Mouse (Mus musculus) cerebellum, adult 2 months (tissue): ENCODE measurements at regions not wholly inside any gene's neighbourhood (a gene's known extent, or its start where the extent isn't known, plus 50 kb on each side); places are given as distances from the start of the nearest gene placed in this dataset.

Experiments
- CTCF ChIP-seq: fragments of 200-500 bp; IDR thresholded peaks from 2 replicates; pipeline ENCODE4 v1.5.1; 2011; ENCODE audit warnings: low read depth, mild to moderate bottlenecking, control low read depth, low read length, moderate library complexity, borderline replicate concordance; ENCODE audit not compliant: insufficient read depth
- POLR2A ChIP-seq: fragments of 200-500 bp; IDR thresholded peaks from 2 replicates; pipeline ENCODE4 v1.6.1; 2011; ENCODE audit warnings: low read length, control low read depth, borderline replicate concordance; ENCODE audit not compliant: insufficient read depth

DNA sequence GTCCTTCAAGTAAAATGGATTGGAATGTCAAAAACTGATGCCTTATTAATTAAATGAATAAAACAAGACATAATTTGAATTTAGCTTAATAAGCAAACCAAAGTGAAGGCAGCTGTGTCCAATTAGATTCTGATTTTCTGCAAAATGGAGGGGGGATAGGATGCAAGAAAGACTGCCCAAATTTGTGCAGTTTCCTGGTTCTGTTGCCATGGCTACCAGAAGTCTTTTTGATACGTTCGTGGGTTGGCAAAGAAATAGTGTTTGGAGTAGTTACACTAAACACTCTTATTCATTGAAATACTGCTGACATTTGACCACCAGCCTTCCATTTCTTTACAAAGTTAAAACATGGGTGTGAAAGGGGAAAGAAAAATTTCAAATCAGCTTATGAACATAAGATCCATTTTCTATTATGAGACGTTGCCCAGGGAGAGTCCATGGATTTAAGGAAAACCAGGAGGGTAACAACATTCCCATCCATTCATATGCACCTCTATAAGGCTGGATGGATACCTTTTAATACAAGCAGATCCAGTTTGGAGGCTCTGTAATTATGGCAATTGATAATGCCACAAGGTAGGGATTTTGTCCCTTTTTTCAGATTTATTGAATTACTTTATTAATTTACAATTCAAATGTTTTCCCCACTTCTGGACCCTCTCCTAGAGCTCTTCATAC is 943.3 kb upstream of the Celf2 start:
- TF ChIP-seq CTCF (no peak), POLR2A (no peak)
